Mouse (Mus musculus) heart, postnatal 10 days (tissue): ENCODE measurements around the gene Ppp1r12b. TPM values are rescaled to one million over a fixed set of nuclear protein-coding genes. Genes with fewer than 3 reads are reported as not detected.

Source experiments
- DNase-seq, 2 experiments: peaks; one replicate each; pipeline ENCODE4 v3.0.0; 2021
- intact Hi-C: fragments of 180-260 bp; cut with DNase I; formaldehyde crosslinking; loops from one replicate; pipeline ENCODE4 v1.15.1; 2025
- microRNA-seq, 2 experiments: library from miRNA; unstranded; fragments of <30 nt; microRNA quantifications; one replicate each; pipeline ENCODE4 v1.2.0; 2022
- total RNA-seq, 2 experiments: library from RNA; stranded (reverse); gene quantifications; 2 replicates each; pipeline ENCODE4 v1.2.3; 2021

Ppp1r12b gene
- total RNA-seq, 2 experiments from 2014 or later, result 130 to 131 TPM

DNA sequence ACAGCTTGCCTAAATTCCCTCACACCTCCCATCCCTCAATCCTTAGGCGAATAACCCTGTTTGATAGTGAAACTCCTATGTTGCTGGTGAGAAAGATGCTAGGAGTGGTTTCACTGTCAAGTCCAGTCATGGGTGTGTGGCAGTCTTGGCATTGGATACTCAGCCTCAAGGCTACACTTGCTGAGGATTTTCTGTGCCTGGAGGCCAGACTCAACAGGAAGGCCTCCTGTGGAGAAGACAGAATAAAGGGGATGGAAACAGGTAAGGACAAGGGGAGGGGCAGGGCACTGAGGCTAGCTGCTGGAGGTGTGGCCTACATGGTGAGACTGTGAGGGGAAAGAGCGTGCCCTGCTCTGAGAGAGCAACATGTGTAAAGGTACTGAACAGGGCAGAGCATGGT, 249.2 kb downstream of the Ppp1r12b start:
- DNase-seq, result no peak
- intact Hi-C loops, result no loop called here

Small RNAs within 50 kb of the gene (microRNA-seq; reads per million reads assigned to microRNA genes)
- 0 reads per million in 2 experiments for gene Gm22232

Other genes with a start within 250 kb of the Ppp1r12b start
- gene Ube2t, start 6.6 kb upstream of the Ppp1r12b start, total RNA-seq, result 10 to 100 TPM in 1 of 2 experiments, 1 to 10 TPM in 1; 9.6 to 10.1 TPM
- gene Lgr6, start 149.3 kb upstream of the Ppp1r12b start, total RNA-seq, result 10 to 100 TPM; 12.3 to 17.4 TPM
- under 1 TPM; 0.60 to 0.82 TPM for gene Ptpn7, start 176.8 kb upstream of the Ppp1r12b start, total RNA-seq
- 10 to 100 TPM; 29.9 to 31.8 TPM for gene Arl8a, start 190.9 kb upstream of the Ppp1r12b start, total RNA-seq
- under 1 TPM in 1 of 2 experiments, not detected in 1; 0.29 TPM for gene Gpr37l1, start 211.7 kb upstream of the Ppp1r12b start, total RNA-seq